Mouse (Mus musculus): Measurements from ENCODE around the gene Tspan4.

GRCm38 (mm10) chr7:141468522-141469211, 6.4 kb upstream of the Tspan4 start:
- no peak for TF ChIP-seq HCFC1 (IDR thresholded peaks at IDR 0.05; ENCODE audit: borderline replicate concordance, insufficient read depth, low read length)
- no peak for TF ChIP-seq ZC3H11A (IDR thresholded peaks at IDR 0.05; ENCODE audit: borderline replicate concordance, low read depth, low read length)
- peak; percentile 51; the same call in 1 of the 2 replicates for TF ChIP-seq MAFK (IDR thresholded peaks at IDR 0.05; ENCODE audit: insufficient read depth, low read depth, low read length)
- no peak for TF ChIP-seq ZNF384 (IDR thresholded peaks at IDR 0.05; ENCODE audit: low read depth, low read length)
- no peak for TF ChIP-seq CHD2 (IDR thresholded peaks at IDR 0.05; ENCODE audit: low read depth, low read length)
